Mouse (Mus musculus) CH12.LX (cell line): ENCODE data around the gene B3gnt8. TPM values are rescaled to one million over a fixed set of nuclear protein-coding genes. Genes with fewer than 3 reads are reported as not detected.
A peak's percentile ranks its signal among the peaks of the same experiment; 100 is the strongest.

Source experiments
- DNase-seq: peaks from one replicate; pipeline ENCODE4 v3.0.0-alpha.2; 2013; ENCODE audit errors: extremely low read depth
- H3K27ac ChIP-seq: 2 replicates; pipeline ENCODE4 v1.5.1; 2012; ENCODE audit warnings: low read depth, mild to moderate bottlenecking, control low read depth, moderate library complexity; ENCODE audit not compliant: insufficient read depth
- H3K27me3 ChIP-seq: replicated peaks from 2 replicates; pipeline ENCODE3; 2012; ENCODE audit warnings: inconsistent platforms
- H3K36me3 ChIP-seq, 2 experiments: replicated peaks in 1 of 2; 2 replicates each; pipeline versions ENCODE3 to v1.6.1; 2012; ENCODE audit warnings: inconsistent platforms in 1 of 2, low read length in 1 of 2, mild to moderate bottlenecking in 1 of 2, mixed read lengths in 1 of 2, moderate library complexity in 1 of 2; ENCODE audit not compliant: control insufficient read depth in 1 of 2, insufficient read depth in 1 of 2
- H3K4me1 ChIP-seq, 2 experiments: 2 replicates each; pipeline ENCODE4 v1.6.1; 2012; ENCODE audit warnings: inconsistent platforms in 1 of 2, moderate library complexity in 1 of 2; ENCODE audit not compliant: insufficient read depth in 2 of 2, control insufficient read depth in 1 of 2
- H3K4me2 ChIP-seq: 2 replicates; pipeline ENCODE4 v1.6.1; 2012; ENCODE audit warnings: low read depth, mild to moderate bottlenecking, control low read depth; ENCODE audit not compliant: poor library complexity, insufficient read depth, severe bottlenecking
- H3K4me3 ChIP-seq, 3 experiments: fragments of 150-350 bp in 1 of 3; sonication (generic) in 1 of 3; replicated peaks in 1 of 3; 2 replicates each; pipeline versions ENCODE3 to v1.5.1; 2011 to 2012; ENCODE audit warnings: low read depth in 2 of 3, low read length in 2 of 3, mild to moderate bottlenecking in 2 of 3, moderate library complexity in 2 of 3, control low read depth in 1 of 3, improper control_type of control experiment in 1 of 3, inconsistent platforms in 1 of 3, mixed read lengths in 1 of 3; ENCODE audit not compliant: poor library complexity in 1 of 3
- H3K79me2 ChIP-seq: replicated peaks from 2 replicates; pipeline ENCODE4 v1.6.1; 2012; ENCODE audit warnings: mild to moderate bottlenecking, moderate library complexity; ENCODE audit not compliant: control insufficient read depth, poor library complexity, insufficient read depth, severe bottlenecking; ENCODE audit errors: extremely low read depth
- H3K9ac ChIP-seq: 2 replicates; pipeline ENCODE4 v1.6.1; 2012; ENCODE audit warnings: low read depth, mild to moderate bottlenecking, control low read depth, moderate library complexity; ENCODE audit not compliant: insufficient read depth
- H3K9me3 ChIP-seq: replicated peaks from 2 replicates; pipeline ENCODE3; 2012; ENCODE audit warnings: low read length, inconsistent platforms, mixed read lengths
- CHD2 ChIP-seq: IDR thresholded peaks from 2 replicates; pipeline ENCODE4 v1.6.1; 2011; ENCODE audit warnings: low read length, improper control_type of control experiment
- E2F4 ChIP-seq: IDR thresholded peaks from 2 replicates; pipeline ENCODE4 v1.6.1; 2011; ENCODE audit warnings: low read depth, low read length, improper control_type of control experiment; ENCODE audit not compliant: insufficient replicate concordance
- ELF1 ChIP-seq: IDR thresholded peaks from 2 replicates; pipeline ENCODE4 v1.6.1; 2014; ENCODE audit warnings: low read depth, mild to moderate bottlenecking, inconsistent platforms, low read length, improper control_type of control experiment
- EP300 ChIP-seq: IDR thresholded peaks from 2 replicates; pipeline ENCODE4 v1.6.1; 2011; ENCODE audit warnings: low read length, improper control_type of control experiment
- GABPA ChIP-seq: IDR thresholded peaks from 2 replicates; pipeline ENCODE4 v1.6.1; 2012; ENCODE audit warnings: low read depth, low read length, improper control_type of control experiment, inconsistent platforms; ENCODE audit not compliant: insufficient replicate concordance
- HCFC1 ChIP-seq: IDR thresholded peaks from 2 replicates; pipeline ENCODE4 v1.6.1; 2012; ENCODE audit warnings: low read depth, mild to moderate bottlenecking, inconsistent platforms, low read length, improper control_type of control experiment
- IRF4 ChIP-seq: IDR thresholded peaks from 2 replicates; pipeline ENCODE4 v1.6.1; 2014; ENCODE audit warnings: low read depth, mild to moderate bottlenecking, inconsistent platforms, low read length, improper control_type of control experiment
- JUND ChIP-seq: conservative IDR thresholded peaks from 2 replicates; pipeline ENCODE4 v1.6.1; 2011; ENCODE audit warnings: low read depth, low read length, improper control_type of control experiment
- KAT2A ChIP-seq: IDR thresholded peaks from 2 replicates; pipeline ENCODE4 v1.6.1; 2012; ENCODE audit warnings: low read length, improper control_type of control experiment, inconsistent platforms; ENCODE audit not compliant: insufficient replicate concordance
- NRF1 ChIP-seq: IDR thresholded peaks from 2 replicates; pipeline ENCODE4 v1.6.1; 2014; ENCODE audit warnings: low read depth, mild to moderate bottlenecking, inconsistent platforms, low read length, improper control_type of control experiment, moderate library complexity
- POLR2A ChIP-seq: IDR thresholded peaks from 2 replicates; pipeline ENCODE4 v1.6.1; 2011; ENCODE audit warnings: low read depth, mild to moderate bottlenecking, improper control_type of control experiment, low read length
- POLR2AphosphoS2 ChIP-seq: IDR thresholded peaks from 2 replicates; pipeline ENCODE4 v1.6.1; 2011; ENCODE audit warnings: low read depth, low read length, improper control_type of control experiment
- RAD21 ChIP-seq: IDR thresholded peaks from 2 replicates; pipeline ENCODE4 v1.6.1; 2011; ENCODE audit warnings: low read depth, mild to moderate bottlenecking, low read length, improper control_type of control experiment, moderate library complexity
- SMC3 ChIP-seq: IDR thresholded peaks from 2 replicates; pipeline ENCODE4 v1.6.1; 2011; ENCODE audit warnings: low read depth, low read length, improper control_type of control experiment
- TCF12 ChIP-seq: IDR thresholded peaks from 2 replicates; pipeline ENCODE4 v1.6.1; 2014; ENCODE audit warnings: low read depth, mild to moderate bottlenecking, inconsistent platforms, low read length, improper control_type of control experiment
- UBTF ChIP-seq: IDR thresholded peaks from 2 replicates; pipeline ENCODE4 v1.6.1; 2012; ENCODE audit warnings: low read depth, mild to moderate bottlenecking, inconsistent platforms, low read length, improper control_type of control experiment, moderate library complexity
- USF1 ChIP-seq: IDR thresholded peaks from 2 replicates; pipeline ENCODE4 v1.6.1; 2014; ENCODE audit warnings: low read depth, mild to moderate bottlenecking, inconsistent platforms, low read length, improper control_type of control experiment
- USF2 ChIP-seq: conservative IDR thresholded peaks from 2 replicates; pipeline ENCODE4 v1.6.1; 2011; ENCODE audit warnings: low read depth, low read length, improper control_type of control experiment
- ZC3H11A ChIP-seq: IDR thresholded peaks from 2 replicates; pipeline ENCODE4 v1.6.1; 2012; ENCODE audit warnings: low read depth, mild to moderate bottlenecking, inconsistent platforms, low read length, improper control_type of control experiment
- ZKSCAN1 ChIP-seq: IDR thresholded peaks from 2 replicates; pipeline ENCODE4 v1.6.1; 2012; ENCODE audit warnings: low read depth, inconsistent platforms, low read length, improper control_type of control experiment, borderline replicate concordance
- ZMIZ1 ChIP-seq: IDR thresholded peaks from 2 replicates; pipeline ENCODE4 v1.6.1; 2012; ENCODE audit warnings: low read depth, mild to moderate bottlenecking, inconsistent platforms, low read length, improper control_type of control experiment
- ZNF384 ChIP-seq: IDR thresholded peaks from 2 replicates; pipeline ENCODE4 v1.6.1; 2012; ENCODE audit warnings: low read depth, low read length, improper control_type of control experiment, inconsistent platforms
- dilution Hi-C: fragments of 300-500 bp; cut with MboI; formaldehyde crosslinking; loops from 2 replicates; pipeline ENCODE4 v1.14.3; 2020; ENCODE audit warnings: low sequenced_read_pairs; ENCODE audit not compliant: extremely low pct_unique_long_range_greater_than_20kb, extremely low pct_ligation_motif_present
- in situ Hi-C: fragments of 300-500 bp; cut with MboI; formaldehyde crosslinking; loops from 3 replicates; pipeline ENCODE4 v1.14.3; 2019; ENCODE audit warnings: low sequenced_read_pairs, low pct_ligation_motif_present, low pct_unique_long_range_greater_than_20kb, mixed read lengths
- polyA plus RNA-seq: library from polyadenylated mRNA; unstranded; fragments of >175 nt; gene quantifications from 2 replicates; pipeline ENCODE4 v1.2.1, GENCODE M21; 2012; ENCODE audit warnings: low read depth; ENCODE audit not compliant: insufficient read length
- total RNA-seq, 2 experiments: library from RNA; depleted of rRNA; stranded (reverse); fragments of 300-350 nt in 1 of 2; fragments of >200 nt in 1 of 2; gene quantifications; 2 replicates each; pipeline ENCODE4 v1.2.3; 2012 to 2014

B3gnt8 gene
- total and polyA plus RNA-seq, 3 experiments = 0.21 to 0.24 TPM; not detected in 1

- no peaks in the 10 kb centered on the region for H3K9me3 ChIP-seq
- peaks cover 17 to 60% of the 10 kb centered on the region in 2 experiments for H3K36me3 ChIP-seq
- DNase-seq = no peak
- TF ChIP-seq USF1 (no peak), ZNF384 (no peak), E2F4 (no peak), USF2 (no peak), EP300 (no peak), ELF1 (no peak), POLR2A (no peak), CHD2 (no peak), JUND (no peak), NRF1 (no peak), SMC3 (no peak), ZC3H11A (no peak), UBTF (no peak), ZMIZ1 (no peak), RAD21 (no peak), TCF12 (no peak), GABPA (no peak)
- TF ChIP-seq, all 38 proteins: peak for 0
- Histone ChIP-seq H3K4me3 (no peak overlapping the region), H3K9ac (no peak overlapping the region), H3K79me2 (no peaks in the 10 kb centered on the region), H3K27ac (no peak overlapping the region), H3K4me1 (peaks cover 5 to 17% of the 10 kb centered on the region in 2 experiments), H3K4me2 (no peak overlapping the region), H3K27me3 (no peaks in the 10 kb centered on the region)
- dilution Hi-C loops (no loop called here), in situ Hi-C loops (no loop called here)
Measured at GRCm38 (mm10) chr7:25628323-25628620, 1.8 kb downstream of the B3gnt8 start.

- Histone ChIP-seq H3K4me3 (no peak overlapping the region), H3K36me3 (peaks cover 0 to 38% of the 10 kb centered on the region in 2 experiments), H3K4me2 (no peak overlapping the region), H3K27me3 (no peaks in the 10 kb centered on the region), H3K4me1 (peaks cover 13 to 35% of the 10 kb centered on the region in 2 experiments), H3K9ac (no peak overlapping the region), H3K79me2 (no peaks in the 10 kb centered on the region), H3K9me3 (no peaks in the 10 kb centered on the region), H3K27ac (no peak overlapping the region)
- dilution Hi-C loops = no loop called here
- DNase-seq = peak; percentile 10
- TF ChIP-seq USF1 (no peak), CHD2 (no peak), POLR2A (no peak), HCFC1 (no peak), IRF4 (no peak), KAT2A (no peak), POLR2AphosphoS2 (no peak), SMC3 (no peak), TCF12 (no peak), ZKSCAN1 (no peak)
- in situ Hi-C loops = no loop called here
Measured at GRCm38 (mm10) chr7:25632679-25633078, 6.2 kb downstream of the B3gnt8 start.
